Mouse (Mus musculus) CD8-positive naive resting alpha-beta T cell, adult 2 months (primary cell): ENCODE data around the gene Zranb3.

Experiments
- DNase-seq, 2 experiments: peaks; one replicate each; pipeline ENCODE4 v3.0.0; 2022; ENCODE audit warnings: low read depth in 2 of 2, low spot score in 2 of 2

Zranb3 gene

DNA sequence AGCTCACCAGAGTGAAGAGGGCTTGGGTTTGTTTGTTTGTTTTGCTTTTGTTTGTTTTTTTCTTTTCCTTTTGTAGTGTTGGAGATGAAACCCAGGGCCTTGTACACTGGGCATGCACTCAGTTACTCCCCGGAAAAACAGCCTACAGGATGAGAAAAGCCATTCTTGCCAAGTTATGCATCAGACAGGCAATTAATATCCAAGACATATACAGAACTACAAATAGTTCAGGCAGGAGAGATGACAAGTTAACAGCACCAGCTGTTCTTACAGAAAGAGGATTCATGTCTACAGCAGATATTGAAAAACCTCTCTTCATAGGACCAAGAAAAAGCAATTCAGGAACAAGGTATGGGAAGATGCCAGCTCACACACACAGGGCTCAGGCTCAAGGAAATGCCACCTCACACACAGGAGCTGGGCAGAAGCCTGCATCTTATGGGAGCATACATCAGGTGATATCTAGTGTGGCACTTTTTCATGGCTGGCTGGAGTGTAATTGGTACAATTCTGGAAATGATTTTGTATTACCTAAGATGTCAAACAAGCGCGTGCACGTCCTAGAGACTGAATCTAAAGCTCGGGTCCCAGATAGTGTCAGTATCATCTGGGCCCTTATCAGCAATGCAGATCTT lies 156.1 kb downstream of the Zranb3 start:
- no peak for DNase-seq

DNA sequence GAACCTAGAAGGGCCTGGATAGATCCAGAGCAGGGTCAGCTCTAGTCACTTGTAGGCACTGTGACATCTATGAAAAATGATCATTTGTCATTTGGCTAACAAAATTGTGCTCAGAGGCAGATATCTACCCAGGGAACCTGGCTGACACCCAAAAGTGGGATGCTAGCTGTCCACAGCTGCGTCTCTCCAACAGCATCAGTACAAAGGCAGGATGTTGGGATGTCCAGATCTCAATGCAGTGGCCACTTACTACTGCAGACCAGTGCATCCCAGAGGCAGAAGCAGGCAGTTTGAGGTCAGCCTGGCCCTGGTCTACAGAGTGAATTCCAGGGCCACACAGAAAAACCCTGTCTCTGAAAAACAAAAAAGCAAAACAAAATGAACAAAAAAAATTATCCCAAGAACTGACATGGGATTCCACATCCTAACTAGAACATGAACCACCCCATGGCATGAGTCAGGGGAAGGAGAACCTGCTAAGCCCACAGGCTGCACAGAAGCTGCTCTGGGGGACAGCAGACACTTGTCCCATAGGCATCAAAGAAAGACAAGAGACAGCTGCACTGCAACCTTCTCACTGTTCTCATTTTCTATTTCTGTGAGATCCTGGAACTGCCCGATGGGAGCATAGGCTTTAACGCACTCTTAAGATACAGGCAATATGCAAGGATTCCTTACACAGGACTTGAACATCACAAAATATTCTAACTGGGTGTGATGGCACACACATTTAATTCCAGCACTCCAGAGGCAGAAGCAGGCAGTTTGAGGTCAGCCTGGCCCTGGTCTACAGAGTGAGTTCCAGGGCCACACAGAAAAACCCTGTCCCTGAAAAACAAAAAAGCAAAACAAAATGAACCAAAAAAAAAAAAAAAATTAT lies 156.9 kb downstream of the Zranb3 start:
- no peak for DNase-seq

DNA sequence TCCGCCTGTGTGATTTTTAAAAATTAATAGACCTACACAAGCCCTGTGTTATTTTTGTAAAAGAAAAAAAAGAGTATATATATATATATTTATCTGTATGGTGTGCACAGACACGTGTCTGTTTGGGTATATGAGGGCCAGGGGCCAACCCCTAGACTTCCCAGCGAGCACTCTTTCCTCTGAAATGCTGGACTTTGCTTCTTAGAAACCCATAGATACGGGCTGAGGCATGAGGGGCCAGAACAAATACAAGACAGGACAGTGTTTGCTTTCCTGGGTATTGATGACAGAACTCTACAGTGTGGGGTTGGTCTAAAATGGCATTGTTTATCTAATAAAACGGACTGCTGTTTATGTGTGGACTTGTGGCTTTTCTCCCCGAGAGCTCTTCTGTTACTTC lies 159.3 kb downstream of the Zranb3 start:
- DNase-seq = no peak

GRCm38 (mm10) chr1:127942231-127942630 lies 160.6 kb downstream of the Zranb3 start:
- DNase-seq = no peak

- no peak for DNase-seq
These were observed 165.6 kb downstream of the Zranb3 start for GRCm38 (mm10) chr1:127937277-127937676.

DNA sequence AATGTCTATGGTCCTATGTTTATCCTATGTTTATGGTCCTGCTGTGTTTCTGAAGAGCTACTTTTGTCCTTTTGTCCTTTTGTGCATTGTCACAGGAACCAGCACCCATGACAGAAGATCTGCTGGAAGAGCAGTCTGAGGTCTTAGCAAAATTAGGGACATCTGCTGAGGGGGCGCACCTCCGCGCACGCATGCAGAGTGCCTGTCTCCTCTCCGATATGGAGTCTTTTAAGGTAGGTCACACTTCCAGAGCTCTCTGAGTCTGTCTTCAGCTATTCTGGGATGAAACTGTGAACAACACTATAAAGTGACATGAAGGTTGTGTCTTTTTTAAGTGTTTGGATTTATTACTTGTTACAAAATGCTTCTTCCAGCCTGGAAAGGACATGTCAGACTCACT lies 168.5 kb downstream of the Zranb3 start:
- no peak for DNase-seq

DNA sequence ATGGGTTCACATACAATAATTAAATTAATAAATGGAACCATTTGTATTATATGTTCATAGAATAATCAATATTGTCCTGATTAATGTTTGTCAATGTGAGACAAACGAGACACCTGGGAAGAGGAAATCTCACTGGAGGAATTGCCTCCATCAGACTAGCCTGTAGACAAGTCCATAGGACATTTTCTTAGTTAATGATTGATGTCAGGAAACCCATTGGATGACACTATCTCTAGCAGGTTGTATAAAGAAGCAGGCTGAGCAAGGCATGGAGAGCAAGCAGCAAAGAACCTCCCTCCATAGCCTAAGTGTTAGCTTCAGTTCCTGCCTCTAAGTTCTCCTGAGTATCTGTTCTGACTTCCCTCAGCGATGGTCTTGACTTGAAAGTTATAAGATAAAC lies 169.4 kb downstream of the Zranb3 start:
- no peak for DNase-seq

- DNase-seq = no peak
These were observed 187.0 kb downstream of the Zranb3 start for GRCm38 (mm10) chr1:127915802-127916201.

- no peak for DNase-seq
These were observed 187.5 kb downstream of the Zranb3 start for GRCm38 (mm10) chr1:127915316-127915715.

GRCm38 (mm10) chr1:127913116-127913515 lies 189.7 kb downstream of the Zranb3 start:
- no peak for DNase-seq

DNA sequence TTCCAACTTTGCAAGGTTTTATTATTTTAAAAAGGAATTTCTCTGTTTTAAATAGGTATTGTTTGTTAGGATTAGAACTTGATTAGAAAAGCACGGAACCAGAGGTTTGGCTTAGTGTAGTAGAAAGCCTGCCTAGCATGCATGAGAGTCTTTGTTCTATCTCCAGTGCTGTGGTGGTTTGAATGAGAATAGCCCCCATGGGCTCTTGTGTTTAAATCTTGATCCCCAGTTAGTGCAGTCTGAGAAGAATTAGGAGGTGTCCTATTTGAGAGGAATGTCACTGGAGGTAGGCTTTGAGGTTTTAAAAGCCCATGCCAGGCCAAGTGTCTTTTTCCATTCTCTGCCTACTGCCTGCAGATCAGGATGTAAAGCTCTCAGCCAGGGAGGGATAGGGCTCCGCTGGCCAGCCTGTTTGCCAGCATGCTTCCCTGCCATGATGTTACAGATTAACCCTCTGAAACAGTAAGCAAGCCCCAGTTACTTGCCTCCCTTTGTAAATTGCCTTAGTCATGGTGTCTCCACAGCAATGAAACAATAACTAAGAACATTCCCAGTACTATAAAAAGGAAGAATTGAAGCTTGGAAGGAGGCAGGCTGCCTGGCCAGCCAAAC lies 198.0 kb downstream of the Zranb3 start:
- DNase-seq = no peak
